Mouse (Mus musculus) fat pad, adult 2 months (tissue): ENCODE results near the gene Apobec4.
"Not testable (repeated sequence)": the region's sequence is repeated elsewhere in the genome, so short reads cannot be mapped to it uniquely, and the experiment has no call there.

ENCODE experiments used
- DNase-seq: peaks from one replicate; pipeline ENCODE4 v3.0.0-alpha.2; 2011; ENCODE audit warnings: low read depth, low spot score; ENCODE audit errors: extremely low read depth

Apobec4 gene

DNA sequence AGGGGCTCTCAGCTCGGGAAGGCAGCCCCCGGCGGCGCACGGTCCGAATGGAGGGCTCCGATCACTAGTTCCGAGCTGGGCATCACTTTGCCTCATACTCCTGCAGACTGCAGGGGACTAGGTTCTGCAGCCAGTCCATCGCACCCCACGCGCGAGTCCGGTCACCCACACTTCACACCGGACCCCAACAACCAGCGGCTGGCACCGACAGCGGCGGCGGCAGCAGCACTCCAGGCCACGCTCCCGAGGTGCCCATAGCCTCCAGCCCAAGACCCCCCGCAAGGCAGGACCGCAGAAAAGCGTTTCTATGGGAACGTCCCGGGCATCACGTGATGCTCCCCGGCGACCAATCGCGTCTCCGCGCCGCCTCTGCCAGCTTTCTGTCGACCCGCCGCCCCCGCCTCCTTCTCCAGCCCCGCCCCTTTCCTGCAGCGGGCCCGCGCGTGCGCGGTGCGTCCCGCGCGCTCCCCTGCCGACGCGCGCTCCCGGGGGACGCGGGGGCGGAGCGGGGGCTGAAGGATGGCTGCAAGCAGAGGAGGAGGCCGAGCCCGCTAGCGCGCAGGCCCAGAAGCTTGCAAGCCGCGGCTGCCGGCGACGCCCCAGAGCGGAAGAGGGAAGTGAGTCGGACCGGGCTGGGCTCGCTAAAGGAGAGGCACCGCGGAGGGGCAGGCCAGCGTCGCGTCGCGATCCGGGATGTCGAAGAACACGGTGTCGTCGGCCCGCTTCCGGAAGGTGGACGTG lies 15.9 kb downstream of the Apobec4 start, which contains the start of the genes Rgl1 and Arpc5:
Gene Rgl1, minus strand, starts transcription at position 320 of the 741 bp plus-strand sequence.
Gene Arpc5, plus strand, starts transcription at position 511 of the 741 bp plus-strand sequence.
- peak; percentile 19 for DNase-seq

DNA sequence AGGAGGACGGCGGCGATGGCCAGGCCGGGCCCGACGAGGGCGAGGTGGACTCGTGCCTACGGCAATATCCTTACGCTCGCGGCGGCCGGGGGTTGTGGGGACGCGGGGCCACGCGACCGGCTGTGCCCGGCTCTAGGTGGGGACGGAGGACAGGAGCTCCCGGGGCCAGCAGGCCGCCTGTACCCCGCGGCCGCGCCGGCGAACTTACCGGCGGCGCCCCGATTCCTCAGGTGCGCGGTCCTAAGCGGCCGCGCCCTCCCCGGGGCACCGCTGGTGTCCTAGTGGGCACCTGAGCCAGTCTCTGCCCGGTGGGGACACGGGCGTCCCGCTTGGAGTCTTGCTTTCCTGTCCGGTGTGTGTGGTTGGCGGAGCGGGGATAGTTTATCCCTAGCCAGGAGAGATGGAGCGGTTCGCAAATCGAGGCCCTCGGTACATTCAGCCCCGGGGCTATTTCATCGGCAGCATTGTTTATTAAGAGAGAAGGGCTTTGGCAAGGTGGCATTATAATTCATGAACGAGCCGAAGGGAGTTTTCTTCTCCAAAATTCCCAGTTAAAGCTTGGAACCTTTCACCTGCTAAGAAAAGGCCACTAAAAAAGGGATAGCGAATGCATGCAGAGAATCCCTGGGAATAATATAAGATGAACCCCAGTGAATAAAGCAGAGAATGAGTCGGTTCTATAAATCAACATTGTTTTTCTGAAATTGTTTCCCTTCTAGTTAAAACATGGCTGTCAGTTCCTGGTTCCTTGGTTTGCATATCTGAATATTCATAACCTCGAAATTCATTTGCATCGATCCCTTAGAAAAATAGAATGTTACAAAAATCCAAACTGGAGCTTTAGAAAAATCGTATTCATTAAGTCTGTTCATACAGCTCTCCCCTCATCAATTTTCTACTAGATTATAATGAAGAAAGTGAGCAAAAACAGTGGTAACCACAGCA lies 16.7 kb downstream of the Apobec4 start:
- DNase-seq: no peak

DNA sequence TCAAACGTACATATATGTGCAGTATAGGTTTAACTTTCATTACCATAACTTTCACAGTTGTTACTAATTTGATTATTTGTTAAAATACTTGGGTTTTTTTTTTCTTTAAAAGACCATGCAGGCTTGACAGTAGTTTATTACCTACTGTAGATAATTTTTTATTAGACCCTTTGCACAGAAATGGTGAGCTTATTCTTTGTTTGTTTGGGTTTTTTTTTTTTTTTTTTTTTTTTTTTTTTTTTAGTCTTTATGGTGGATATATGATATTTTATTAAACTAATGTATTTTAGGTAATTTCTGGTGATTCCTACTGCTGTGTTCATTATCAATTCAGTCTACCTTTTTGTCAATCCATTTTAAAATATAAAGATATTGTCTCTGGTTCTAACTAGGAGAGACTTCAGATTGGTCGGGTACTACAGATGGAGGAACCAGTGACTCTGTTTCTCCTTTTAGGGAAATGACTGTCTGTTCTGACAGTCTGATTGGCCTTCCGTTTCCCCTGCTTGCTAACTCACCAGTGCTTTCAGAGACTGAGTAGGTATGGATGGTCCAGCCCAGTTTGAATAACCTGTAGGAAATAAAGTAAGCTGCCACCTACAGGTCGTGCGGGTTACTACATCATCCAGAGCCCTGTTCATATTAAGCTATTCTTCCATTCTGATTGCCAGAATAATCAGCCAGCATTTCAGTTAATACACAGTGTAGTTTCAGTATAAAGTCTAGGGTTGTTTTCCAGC lies 17.6 kb downstream of the Apobec4 start:
- DNase-seq: peak; percentile 25

DNA sequence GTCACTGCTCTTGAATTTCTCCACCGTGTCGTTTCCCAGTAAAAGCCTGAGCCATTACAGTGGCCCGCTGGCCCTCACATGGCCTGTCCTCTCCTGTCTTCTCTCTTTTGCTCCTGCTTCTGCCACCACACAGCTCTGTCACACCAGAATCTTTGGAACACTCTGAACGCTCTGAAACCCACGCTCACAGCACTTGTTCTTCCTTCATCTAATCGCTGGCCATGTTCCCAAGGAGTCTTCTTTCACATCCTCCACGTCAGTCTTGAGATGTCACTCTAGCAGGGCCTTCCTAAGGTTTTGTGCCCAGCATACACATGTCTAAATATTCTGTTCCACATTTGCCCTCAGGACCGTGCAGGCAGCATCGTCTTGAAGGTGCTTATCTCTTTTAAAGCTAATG lies 20.7 kb downstream of the Apobec4 start:
- no peak for DNase-seq

DNA sequence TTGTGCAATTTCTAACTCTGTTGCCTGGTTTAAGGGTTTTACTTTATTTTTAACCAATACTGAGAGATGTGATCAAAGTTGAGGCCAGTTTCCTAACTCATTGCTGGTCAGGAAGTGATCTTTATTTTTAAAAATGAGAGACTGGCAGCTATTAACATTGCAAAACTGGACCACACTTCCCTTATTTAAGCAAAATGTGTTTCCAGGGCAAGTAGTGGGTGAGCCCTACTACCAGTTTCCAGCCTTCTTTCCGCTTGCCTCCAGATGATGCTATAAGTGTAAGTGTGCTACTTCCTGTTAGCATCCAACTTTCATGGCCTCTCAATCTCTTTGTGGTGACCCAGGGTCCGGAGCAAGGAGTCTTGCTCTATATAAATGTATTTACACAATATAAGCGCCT lies 24.2 kb downstream of the Apobec4 start:
- not testable (repeated sequence) for DNase-seq

DNA sequence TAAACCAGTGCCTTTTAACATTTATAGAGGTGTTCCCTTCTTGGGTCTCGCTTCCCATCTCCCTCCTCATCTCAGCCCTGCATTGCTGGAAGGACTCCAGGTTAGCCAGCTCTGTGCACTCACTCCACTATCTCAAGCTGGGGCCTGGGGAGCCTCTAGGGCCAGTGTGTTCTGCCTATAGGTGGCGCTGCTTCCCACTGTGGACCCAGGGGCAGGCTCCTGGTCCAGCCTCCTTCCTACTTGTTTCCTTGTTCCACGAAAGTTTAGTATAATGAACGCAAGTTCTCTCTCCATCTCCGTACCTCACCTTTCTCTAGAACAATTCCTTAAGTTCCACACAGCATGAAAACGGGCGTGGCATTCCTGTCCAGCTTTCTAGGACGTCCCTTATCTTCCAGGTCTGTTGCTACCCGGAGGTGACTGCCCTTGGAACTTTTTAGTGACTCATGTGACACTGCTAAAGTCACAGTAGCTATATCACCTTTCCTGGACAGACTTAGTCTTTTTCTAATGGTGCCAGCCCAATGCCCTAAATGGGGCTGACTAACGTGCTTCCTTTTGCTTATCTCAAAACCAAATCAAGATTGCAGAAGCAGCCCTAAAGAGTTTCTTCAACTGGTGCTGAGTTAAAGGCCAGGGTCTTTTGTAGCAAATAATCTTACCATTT lies 28.9 kb downstream of the Apobec4 start:
- no peak for DNase-seq

DNA sequence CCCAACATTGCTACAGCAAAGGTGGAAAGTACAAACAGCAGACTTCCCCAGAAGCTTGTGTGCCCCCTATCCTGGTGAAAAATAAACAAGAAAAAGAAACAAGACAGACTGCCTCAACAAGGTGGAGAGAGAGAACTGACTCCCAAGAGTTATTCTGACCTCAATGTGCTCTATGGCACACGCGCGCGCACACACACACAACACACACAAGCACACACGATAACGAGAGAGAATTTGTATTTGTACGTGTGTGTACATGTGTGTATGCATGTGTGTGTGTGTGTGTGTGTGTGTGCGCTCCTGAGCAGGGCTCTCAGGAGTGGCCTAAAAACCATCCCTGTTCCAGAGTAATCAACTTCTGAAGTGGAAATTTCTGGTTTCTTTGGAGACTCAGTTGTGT lies 34.3 kb downstream of the Apobec4 start:
- DNase-seq: no peak

DNA sequence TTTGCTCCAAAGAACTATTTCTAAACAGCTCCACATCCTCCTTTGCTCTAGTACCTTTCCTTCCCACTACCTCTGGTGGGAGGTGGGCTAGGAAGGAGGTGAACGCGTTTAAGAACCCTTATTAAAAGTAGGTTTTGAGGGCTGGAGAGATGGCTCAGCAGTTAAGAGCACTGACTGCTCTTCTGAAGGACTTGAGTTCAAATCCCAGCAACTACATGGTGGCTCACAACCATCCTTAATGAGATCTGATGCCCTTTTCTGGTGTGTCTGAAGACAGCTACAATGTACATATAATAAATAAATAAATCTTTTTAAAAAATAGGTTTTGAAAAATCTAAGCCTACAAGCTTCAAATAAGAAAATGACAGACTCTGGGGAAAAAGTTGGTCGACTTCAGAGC lies 35.1 kb downstream of the Apobec4 start:
- not testable (repeated sequence) for DNase-seq

DNA sequence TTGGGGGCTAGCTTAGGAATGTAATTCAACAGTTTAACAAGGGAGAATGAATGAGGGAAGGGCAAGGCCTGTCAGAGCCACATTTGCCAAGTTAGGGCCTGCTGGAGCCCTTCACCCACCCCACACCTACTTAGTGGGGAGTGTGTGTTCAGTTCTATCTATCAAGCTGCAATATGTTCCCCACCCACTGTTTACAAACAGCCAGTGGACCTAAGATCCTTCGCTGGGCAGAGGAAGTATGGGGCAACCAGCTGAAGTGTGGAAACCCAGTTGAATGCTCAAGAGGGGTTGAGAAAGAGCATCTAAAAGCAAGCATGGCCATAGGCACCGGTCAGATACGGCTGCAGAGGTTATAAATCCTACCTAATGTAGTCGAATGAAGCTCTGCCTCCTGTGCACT lies 36.6 kb downstream of the Apobec4 start:
- no peak for DNase-seq

DNA sequence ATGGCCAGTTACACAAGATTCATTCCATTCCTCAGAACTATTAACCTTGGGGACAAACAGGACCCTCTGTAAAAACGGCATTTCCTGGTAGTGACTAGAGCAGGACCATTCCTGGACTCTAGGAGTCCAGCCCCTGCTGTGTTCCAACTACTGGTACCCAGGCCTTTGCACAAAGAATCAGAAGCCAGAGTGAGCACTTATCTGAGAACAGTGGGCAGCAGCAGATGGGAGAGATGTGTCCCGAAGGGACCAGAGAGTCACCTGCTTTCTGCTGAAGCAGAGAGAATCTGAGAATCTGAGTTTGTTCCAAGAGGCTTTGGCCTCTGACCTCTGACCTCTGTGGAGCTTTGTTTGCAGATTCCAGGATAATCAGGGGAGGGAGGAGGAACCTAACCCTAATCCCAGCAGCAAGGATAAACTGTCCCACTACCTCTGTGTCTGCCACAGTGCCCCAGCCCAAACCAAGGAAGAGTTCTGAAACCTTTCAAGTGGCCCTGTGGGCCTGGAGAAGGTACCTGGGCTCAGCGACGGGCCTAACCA lies 37.8 kb downstream of the Apobec4 start:
- DNase-seq: no peak

DNA sequence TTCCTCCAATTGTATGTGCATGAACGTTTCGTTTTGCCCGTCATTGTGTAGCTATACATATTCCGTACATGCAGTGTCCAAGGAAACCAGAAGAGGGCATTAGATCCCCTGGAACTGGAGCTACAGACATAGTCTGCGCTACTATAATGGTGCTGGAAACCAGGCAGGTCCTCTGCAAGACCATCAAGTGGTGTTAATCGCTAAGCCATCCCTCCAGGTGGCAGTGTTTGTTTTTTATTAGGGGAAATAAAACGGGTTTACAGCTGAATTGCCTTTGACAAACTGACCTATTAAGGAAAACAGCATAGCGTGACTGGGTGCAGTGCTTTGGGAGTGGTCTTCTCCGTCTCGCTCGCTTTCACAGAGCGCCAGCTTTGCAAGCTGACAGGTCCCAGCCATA lies 39.9 kb downstream of the Apobec4 start:
- DNase-seq: no peak

DNA sequence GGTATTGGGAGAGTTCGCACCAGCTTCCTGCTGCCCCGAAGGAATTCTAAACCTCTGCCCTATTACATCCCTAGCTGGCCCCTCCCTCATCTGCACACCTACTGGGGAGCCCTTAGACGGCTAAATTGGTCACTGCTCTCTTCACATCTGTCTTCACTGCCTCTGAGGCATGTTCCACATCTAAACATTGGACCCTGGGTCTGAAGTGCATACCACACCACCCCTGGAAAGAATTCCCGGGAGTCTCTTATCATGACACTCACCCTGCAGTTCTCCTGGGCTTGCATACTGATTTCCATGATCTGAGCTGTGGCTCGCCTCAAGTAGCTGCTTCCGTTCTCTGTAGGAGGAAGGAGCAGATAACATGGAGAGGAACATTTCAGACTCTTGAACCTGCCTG lies 40.5 kb downstream of the Apobec4 start:
- DNase-seq: no peak

DNA sequence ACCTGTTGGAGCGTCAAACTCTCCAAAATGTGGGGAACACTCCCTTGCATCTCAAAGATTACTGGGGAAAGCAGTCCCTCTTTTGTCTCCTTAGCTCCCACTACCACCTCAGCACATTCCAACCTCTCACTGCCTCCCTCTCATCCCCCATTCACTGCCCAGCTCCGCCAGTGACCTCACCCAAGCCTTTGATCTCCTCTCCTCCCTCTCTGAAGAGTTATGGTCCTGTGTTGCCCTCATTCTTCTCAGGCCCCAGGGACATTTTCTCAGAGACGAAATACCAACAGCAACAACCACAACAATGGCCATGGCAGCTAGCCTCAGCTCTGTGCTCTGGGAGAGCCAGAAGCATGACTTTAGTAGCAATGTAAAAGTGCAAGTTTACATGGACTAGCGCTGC lies 40.9 kb downstream of the Apobec4 start:
- DNase-seq: no peak

DNA sequence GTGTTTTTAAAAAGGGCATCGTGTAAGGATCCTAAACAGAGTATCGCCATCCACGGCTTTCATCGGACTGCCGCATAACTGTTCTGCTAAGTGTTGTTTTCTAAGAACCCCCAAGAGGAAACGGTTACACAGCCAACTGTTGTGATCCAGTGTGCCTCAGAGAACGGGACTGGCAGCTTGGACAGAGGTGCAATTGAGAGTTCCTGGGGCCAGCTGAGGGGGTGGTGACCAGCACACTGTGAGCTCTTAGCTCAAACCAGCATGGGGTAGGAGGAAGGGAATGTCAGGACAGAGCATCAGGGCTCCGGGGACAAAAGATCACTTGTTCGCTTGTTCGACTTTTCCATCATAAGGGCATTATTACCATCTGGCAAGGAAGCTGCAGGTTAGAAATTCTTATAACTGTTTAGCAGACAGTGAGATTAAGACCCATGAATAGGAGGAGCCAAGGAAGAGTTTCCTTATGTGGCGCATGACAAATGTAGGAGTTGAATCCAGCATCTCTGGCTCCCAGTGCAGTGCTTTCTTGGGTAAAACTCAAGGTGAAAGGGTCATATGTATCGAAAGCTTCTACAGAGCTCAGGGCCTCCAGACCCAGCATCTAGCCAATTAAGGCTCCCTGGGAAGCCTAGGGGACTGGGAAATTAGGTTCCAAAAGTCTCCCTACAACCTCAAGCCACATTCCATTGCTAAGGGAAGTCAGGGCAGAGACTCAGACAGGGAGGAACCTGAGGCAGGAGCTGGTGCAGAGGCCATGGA lies 42.6 kb downstream of the Apobec4 start:
- no peak for DNase-seq

DNA sequence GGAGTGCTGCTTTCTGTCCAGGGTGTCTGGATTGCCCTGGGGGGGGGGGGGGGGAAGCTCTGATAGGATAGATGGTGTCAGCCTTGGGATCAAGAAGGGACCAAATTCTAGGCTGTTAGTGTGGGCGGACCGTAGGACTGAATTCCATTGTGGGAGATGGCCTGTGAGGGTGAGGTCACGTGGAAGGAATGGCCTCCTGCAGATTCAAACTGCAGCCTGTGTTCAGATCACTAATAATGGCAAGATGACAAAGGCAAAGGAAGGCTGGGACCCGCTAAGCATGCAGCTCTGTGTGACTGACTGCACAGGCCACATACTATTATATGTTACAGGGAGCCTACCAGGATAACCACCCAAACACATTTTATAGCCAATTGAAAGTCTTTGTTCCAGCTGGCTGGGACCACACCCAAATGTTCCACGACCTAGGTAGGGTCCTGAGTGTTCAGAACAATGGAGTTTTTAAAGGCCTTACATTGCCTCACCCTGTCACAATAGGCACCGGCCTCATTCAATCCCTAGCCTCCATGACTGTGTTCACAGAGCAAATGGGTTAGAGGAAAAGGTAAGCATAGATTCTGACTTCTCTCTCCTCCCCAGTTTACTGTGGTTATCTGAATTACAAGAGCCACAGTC lies 43.3 kb downstream of the Apobec4 start:
- DNase-seq: no peak

DNA sequence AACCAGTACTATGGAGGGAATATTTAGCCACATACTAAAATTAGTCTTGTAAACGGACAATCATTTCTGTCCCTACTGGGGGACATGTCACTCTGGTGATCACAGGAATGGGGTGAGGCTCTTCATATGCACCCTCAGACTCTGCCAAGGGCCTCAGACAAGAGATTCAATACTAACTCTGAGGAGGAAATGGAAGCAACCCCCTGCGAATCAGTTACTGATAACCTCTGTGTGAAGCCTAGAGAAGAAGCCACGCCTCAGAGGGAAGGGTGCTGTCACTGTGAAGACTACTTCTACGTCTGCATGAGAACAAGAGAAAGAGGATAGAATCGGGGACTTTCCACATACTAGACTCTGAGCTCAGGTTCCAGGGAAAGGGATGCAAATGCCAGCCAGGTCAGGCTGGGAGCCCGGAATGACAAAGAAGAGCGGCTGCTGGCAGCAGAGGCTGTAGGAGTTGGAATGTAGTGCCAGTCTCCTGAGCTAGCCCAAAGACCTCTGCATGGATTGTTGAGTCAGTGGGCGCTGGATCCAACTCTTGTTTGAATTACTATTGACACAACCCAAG lies 45.4 kb downstream of the Apobec4 start:
- no peak for DNase-seq

DNA sequence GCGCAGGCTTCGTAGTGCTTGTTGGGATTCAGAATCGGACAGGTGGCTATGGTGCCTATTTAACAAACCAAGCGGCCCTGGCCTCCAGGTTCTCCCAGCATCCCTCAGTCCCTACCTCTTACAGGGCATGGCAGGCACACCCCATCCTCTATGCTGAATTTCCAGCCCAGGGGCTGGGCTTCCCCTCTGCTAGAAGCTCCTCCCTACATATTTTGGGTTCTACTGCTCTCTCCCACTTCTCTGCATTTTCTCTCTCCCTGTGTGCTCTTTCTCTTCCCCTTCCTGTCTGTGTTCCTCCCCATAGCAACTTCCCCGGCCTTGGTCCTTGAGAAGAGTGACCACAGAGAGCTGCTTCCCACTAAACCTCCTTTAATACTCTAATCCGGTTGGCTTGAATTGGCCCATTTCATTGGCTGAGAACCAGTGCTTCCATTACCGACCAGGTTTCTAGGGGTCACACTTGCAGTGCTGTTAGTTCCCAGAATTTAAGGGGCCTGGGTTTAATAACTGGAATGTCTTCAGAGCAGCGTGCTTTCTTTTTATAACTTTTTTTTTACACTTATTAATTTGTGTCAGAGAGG lies 46.4 kb downstream of the Apobec4 start:
- no peak for DNase-seq

DNA sequence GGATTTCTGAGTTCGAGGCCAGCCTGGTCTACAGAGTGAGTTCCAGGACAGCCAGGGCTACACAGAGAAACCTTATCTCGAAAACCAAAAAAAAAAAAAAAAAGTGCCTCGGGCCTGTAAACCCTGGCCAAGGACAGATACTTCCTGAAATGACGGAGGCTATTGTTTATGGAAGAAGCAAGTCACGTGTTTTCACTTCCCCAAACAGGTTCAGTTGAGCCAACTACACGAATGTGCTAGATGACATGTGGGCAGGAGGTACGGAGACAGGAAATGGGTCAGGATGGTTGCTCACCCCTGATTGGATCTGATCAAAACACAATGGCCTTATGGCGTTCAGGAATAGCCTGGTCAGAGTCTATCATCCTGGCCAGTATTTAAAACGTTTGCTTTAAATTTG lies 47.8 kb downstream of the Apobec4 start:
- DNase-seq: no peak

DNA sequence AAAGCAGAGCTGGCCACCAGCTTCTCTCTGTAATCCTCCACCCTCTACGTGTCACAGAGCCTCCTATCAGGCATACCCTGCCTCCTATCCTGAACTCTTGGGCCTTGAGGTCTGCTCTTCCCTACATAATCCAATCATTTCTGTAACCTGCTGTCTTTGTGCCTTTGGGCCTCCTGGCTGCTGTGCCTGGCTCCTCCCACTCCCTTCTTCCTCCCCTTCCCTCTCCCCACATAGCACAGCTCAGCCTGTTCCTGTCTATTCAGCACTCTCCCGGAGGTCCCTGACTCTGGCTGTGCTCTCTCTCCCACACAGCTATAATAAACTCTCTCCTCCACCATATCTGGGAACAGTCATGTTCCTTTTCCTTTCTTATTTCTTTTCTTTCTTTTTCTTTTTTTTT lies 49.5 kb downstream of the Apobec4 start, which contains the start of gene Ncf2:
Gene Ncf2, plus strand, starts transcription at position 298 of the 400 bp plus-strand sequence.
- DNase-seq: no peak
